Mouse (Mus musculus) lung, embryonic 15.5 days (tissue): Measurements from ENCODE around the gene Clybl. TPM values are rescaled to one million over a fixed set of nuclear protein-coding genes. Genes with fewer than 3 reads are reported as not detected.

Source experiments
- ATAC-seq: fragments of 200-750 bp; cut with Nextera tagmentation; 2 replicates; pipeline ENCODE4 v1.8.0; 2017; ENCODE audit warnings: moderate number of reproducible peaks, borderline replicate concordance; ENCODE audit not compliant: low FRiP score, low TSS enrichment; ENCODE audit errors: extremely low read depth
- H3K27ac ChIP-seq: fragments of 300-500 bp; sonication (generic); 2 replicates; pipeline ENCODE4 v1.5.1; 2015; ENCODE audit warnings: moderate library complexity, mild to moderate bottlenecking, inconsistent platforms
- H3K27me3 ChIP-seq: fragments of 300-500 bp; sonication (generic); 2 replicates; pipeline ENCODE4 v1.6.1; 2015; ENCODE audit warnings: inconsistent platforms
- H3K36me3 ChIP-seq: fragments of 300-500 bp; sonication (generic); 2 replicates; pipeline ENCODE4 v1.6.1; 2015; ENCODE audit warnings: inconsistent platforms
- H3K4me1 ChIP-seq: fragments of 300-500 bp; sonication (generic); 2 replicates; pipeline ENCODE4 v1.6.1; 2015; ENCODE audit warnings: inconsistent platforms
- H3K4me2 ChIP-seq: fragments of 300-500 bp; sonication (generic); 2 replicates; pipeline ENCODE4 v1.6.1; 2015; ENCODE audit warnings: inconsistent platforms, mild to moderate bottlenecking, moderate library complexity
- H3K4me3 ChIP-seq: fragments of 300-500 bp; sonication (generic); 2 replicates; pipeline ENCODE4 v1.5.1; 2015; ENCODE audit warnings: mild to moderate bottlenecking, inconsistent platforms
- H3K9ac ChIP-seq: fragments of 300-500 bp; sonication (generic); 2 replicates; pipeline ENCODE4 v1.6.1; 2015; ENCODE audit warnings: inconsistent platforms
- H3K9me3 ChIP-seq: fragments of 300-500 bp; sonication (generic); 2 replicates; pipeline ENCODE4 v1.6.1; 2016; ENCODE audit warnings: inconsistent platforms
- WGBS: fragments of 180-500 bp; shearing (Covaris S2); methylation state at CpG from one replicate; pipeline ENCODE4 v1.1.7; 2015; 5-methylcytosine and 5-hydroxymethylcytosine counted together
- polyA plus RNA-seq: library from polyadenylated mRNA; unstranded; fragments of >200 nt; fragmentation: Nextera tagmentation; extraction: Ambion mirVana; gene quantifications from 2 replicates; pipeline ENCODE4 v1.2.1, GENCODE M21; 2015

Clybl gene
- polyA plus RNA-seq, 1 experiment from 2014 or later: 20.4 TPM

- Histone ChIP-seq H3K27me3 (peaks cover 2% of the 10 kb centered on the region; the same call in 1 of the 2 replicates), H3K4me2 (no peak overlapping the region), H3K36me3 (no peaks in the 10 kb centered on the region), H3K9me3 (no peaks in the 10 kb centered on the region), H3K4me1 (0 out of 2 replicates have a peak, but pooled peaks cover 2% of the 10 kb centered on the region), H3K9ac (no peak overlapping the region), H3K27ac (no peak overlapping the region), H3K4me3 (no peak overlapping the region)
- no peak for ATAC-seq
- 20% methylated on average over 8 of the region's 8 CpGs for WGBS
Observed at GRCm38 (mm10) chr14:122427204-122427560, 245.7 kb downstream of the Clybl start.

- Histone ChIP-seq H3K4me2 (no peak overlapping the region), H3K4me1 (0 out of 2 replicates have a peak, but pooled peaks cover 2% of the 10 kb centered on the region), H3K27ac (no peak overlapping the region), H3K36me3 (no peaks in the 10 kb centered on the region), H3K27me3 (peaks cover 2% of the 10 kb centered on the region; the same call in 1 of the 2 replicates), H3K4me3 (no peak overlapping the region), H3K9me3 (no peaks in the 10 kb centered on the region), H3K9ac (no peak overlapping the region)
- WGBS: 79% methylated on average over 3 of the region's 3 CpGs
- no peak for ATAC-seq
Observed at GRCm38 (mm10) chr14:122427654-122428053, 246.2 kb downstream of the Clybl start.

- no peak overlapping the region for H3K9ac ChIP-seq
- no peak overlapping the region for H3K4me2 ChIP-seq
- no peaks in the 10 kb centered on the region for H3K9me3 ChIP-seq
- 36% methylated on average over 3 of the region's 3 CpGs for WGBS
- H3K4me3 ChIP-seq: no peak overlapping the region
- H3K27me3 ChIP-seq: 0 out of 2 replicates have a peak, but pooled peaks cover 3% of the 10 kb centered on the region
- H3K4me1 ChIP-seq: no peaks in the 10 kb centered on the region
- no peak for ATAC-seq
- no peak overlapping the region for H3K27ac ChIP-seq
- no peaks in the 10 kb centered on the region for H3K36me3 ChIP-seq
Observed at GRCm38 (mm10) chr14:122432558-122432957, 251.1 kb downstream of the Clybl start.

- Histone ChIP-seq H3K27ac (no peak overlapping the region), H3K36me3 (no peaks in the 10 kb centered on the region), H3K9ac (no peak overlapping the region), H3K4me2 (no peak overlapping the region), H3K4me1 (no peaks in the 10 kb centered on the region), H3K9me3 (no peaks in the 10 kb centered on the region), H3K4me3 (no peak overlapping the region), H3K27me3 (0 out of 2 replicates have a peak, but pooled peaks cover 3% of the 10 kb centered on the region)
- 84% methylated on average over 10 of the region's 10 CpGs for WGBS
- ATAC-seq: no peak
Observed at GRCm38 (mm10) chr14:122434039-122434438, 252.5 kb downstream of the Clybl start.

GRCm38 (mm10) chr14:122436850-122437249, 255.3 kb downstream of the Clybl start:
- no peak overlapping the region for H3K27ac ChIP-seq
- 56% methylated on average over 10 of the region's 10 CpGs for WGBS
- H3K4me2 ChIP-seq: no peak overlapping the region
- H3K4me1 ChIP-seq: no peaks in the 10 kb centered on the region
- H3K27me3 ChIP-seq: 0 out of 2 replicates have a peak, but pooled peaks cover 3% of the 10 kb centered on the region
- no peaks in the 10 kb centered on the region for H3K9me3 ChIP-seq
- no peak overlapping the region for H3K9ac ChIP-seq
- no peak overlapping the region for H3K4me3 ChIP-seq
- no peak for ATAC-seq
- H3K36me3 ChIP-seq: no peaks in the 10 kb centered on the region

DNA sequence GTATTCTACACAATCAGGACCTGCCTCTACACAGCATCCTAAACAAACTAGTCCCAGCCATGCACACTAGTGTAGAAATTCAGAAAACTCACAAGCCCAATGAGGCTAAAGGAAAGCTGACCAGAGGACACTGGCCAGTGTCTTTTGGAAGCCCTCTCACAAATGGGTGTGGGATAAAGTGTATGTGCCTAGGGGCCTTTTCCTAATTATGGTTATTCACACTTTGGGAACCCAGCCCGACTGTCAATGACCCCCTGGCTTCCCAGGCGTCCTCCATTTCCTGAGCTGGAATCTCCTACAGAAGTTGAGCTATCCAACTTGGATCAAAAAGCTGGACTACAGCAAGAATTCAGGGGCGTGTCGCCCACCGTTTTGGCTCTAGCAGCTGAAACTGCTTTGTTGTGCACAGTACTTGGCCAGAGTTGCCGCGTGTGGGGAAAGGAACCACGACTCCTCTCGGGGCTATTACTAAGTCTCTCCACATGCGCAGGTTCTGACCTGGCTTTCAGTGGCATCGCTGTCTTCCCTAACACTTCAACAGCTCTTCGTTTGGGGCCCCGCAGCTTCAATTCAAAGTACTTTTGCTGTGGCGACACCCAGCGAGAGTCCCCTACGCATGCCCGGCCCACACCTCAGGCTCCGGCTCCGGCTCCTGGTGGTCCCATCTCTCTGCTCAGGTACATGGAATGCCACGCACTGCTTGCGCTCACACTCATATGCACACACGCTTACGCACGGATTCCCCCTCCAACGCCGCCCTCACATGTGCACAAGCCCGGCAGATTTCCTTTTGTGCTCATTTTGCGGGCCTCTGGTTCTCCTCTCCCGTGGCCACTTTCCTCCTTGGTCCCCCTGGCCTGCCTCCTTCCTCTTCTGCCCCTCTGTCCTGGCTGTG, 268.3 kb downstream of the Clybl start:
- Histone ChIP-seq H3K36me3 (no peaks in the 10 kb centered on the region), H3K9me3 (no peaks in the 10 kb centered on the region), H3K27ac (no peak overlapping the region), H3K9ac (no peak overlapping the region), H3K4me3 (peak overlapping the region; percentile 32), H3K27me3 (peaks cover 90% of the 10 kb centered on the region), H3K4me1 (peaks cover 25% of the 10 kb centered on the region), H3K4me2 (peak overlapping the region; percentile 68)
- ATAC-seq: no peak
- WGBS: 5% methylated on average over 29 of the region's 29 CpGs

DNA sequence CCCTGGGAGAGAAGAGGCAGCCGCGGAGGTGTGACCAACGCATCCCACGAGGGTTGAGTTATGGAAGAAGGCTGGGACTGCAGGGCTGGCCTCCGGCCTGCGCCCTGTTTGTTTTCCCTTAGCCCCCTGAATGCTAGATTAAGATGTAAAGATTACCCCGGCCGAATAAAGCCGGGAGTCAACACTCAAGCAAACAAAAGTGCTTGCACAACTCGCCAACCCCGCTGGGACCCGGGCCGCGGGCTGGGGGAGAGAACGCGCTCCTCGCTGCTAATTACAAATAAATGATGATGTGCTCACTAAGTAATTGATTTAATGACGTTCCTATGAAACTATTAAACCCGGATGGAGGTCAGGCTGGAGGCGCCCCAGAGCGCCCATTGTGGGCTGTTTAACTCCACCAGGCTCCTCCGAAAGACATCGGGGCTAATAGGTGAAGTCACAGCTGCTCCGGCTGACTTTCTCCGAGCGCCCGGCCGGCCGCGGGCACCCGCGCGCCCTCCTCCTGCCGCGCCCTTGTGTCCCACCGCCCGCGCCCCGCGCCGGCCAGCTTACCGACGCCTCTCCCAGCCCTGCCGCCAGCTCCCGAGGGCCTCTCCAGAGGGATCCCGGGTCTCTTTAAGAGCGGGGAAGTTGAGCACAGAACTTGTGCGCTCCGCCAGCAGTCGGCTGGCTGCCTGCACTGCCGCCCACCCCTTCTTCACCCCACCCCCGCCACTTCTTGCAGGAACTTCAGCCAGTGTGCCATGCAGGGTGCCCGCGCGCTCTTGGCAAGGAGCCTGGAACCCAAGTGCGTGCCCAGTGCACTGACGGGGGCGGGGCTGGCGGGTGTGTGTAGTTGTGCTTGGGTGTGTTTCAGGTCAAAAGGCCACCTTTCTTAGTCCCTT, 269.2 kb downstream of the Clybl start, which contains the start of gene Gm5089:
Gene Gm5089, minus strand, starts transcription at position 620 of the 887 bp plus-strand sequence.
- Histone ChIP-seq H3K9me3 (no peaks in the 10 kb centered on the region), H3K27me3 (peaks cover 94% of the 10 kb centered on the region), H3K36me3 (no peaks in the 10 kb centered on the region), H3K4me2 (peak within 1 kb of the TSS; percentile 68), H3K4me1 (peaks cover 25% of the 10 kb centered on the region), H3K27ac (no peak within 1 kb of the TSS), H3K9ac (no peak within 1 kb of the TSS), H3K4me3 (peak within 1 kb of the TSS; percentile 32)
- ATAC-seq: peak; percentile 60; the same call in 1 of the 2 replicates
- under 1% methylated on average over 59 of the region's 59 CpGs for WGBS

- Histone ChIP-seq H3K4me2 (peak overlapping the region; percentile 68; the same call in 1 of the 2 replicates), H3K9ac (no peak overlapping the region)
Observed at GRCm38 (mm10) chr14:122451551-122452145, 270.1 kb downstream of the Clybl start.

More at GRCm38 (mm10) chr14:122451551-122452145, 270.1 kb downstream of the Clybl start:
- H3K27ac ChIP-seq: no peak overlapping the region
- ATAC-seq: no peak
- H3K36me3 ChIP-seq: no peaks in the 10 kb centered on the region
- H3K27me3 ChIP-seq: peaks cover 100% of the 10 kb centered on the region
- 64% methylated on average over 5 of the region's 5 CpGs for WGBS
- no peak overlapping the region; the same call in 1 of the 2 replicates for H3K4me3 ChIP-seq
- H3K4me1 ChIP-seq: peaks cover 25% of the 10 kb centered on the region
- no peaks in the 10 kb centered on the region for H3K9me3 ChIP-seq

Other genes with a start within 250 kb of the Clybl start
- gene Gpr183, start 216.5 kb upstream of the Clybl start, polyA plus RNA-seq: 2.9 and 3.2 TPM in 2 replicates
- gene Timm8a2, start 147.0 kb upstream of the Clybl start, polyA plus RNA-seq: not detected in 2 replicates
- 169 and 176 TPM in 2 replicates for gene Tm9sf2, start 74.7 kb upstream of the Clybl start, polyA plus RNA-seq